8 mouse cellular contexts compared by ENCODE assay signal in the genomic region with DNA sequence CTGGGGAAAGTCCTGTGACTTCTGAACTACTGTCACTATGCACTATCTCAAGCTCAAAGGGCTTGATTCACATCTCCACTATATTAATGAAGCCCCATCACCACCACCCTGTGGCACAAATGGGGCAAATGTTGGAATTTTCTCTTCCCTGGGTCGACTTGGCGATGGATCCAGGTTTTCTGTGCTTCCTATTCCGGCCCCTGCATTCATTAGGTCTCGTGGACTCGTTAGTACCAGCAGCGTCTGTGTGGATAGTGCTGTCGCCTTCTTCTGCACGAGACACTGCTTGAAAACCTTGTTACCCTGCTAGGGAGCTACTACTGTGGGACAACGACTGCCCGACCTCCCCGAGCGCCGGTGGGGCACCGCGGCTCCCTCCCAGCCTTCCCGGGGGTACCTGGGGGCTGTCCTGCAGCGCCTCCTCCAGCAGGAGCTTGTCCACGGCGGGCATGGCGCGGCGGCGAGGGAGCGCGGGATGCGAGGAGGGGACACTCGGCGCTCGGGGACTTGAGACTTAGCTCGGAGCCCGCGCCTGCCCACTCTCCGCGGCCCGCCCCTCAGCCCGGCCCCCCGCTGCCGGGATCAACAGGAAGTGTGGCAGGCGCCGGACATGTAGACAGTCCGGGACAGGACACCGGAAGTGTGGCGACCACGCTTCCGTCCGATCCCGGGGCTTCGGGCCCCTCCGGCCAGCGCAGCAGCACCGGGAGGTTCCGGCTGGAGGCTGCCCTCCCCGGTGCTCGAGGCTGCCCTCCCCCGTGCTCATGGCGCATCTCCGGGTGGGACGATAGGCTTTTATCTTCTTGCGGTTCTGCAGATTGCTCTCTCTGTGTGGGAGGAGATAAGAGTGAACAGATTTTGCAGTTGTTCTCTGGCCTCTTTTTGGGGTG. TPM values are rescaled to one million over a fixed set of nuclear protein-coding genes. Genes with fewer than 3 reads are reported as not detected.
DNase-seq lines count a peak whose midpoint lies in the region; ATAC-seq and TF ChIP-seq lines count a peak whose summit lies in the region.

A gene (minus strand): TSS at position 608 of the 890 bp plus-strand sequence.

- under 1% methylated on average over 47 of the region's 59 CpGs for WGBS in hindbrain, embryonic 11.5 days
- under 1% methylated on average over 52 of the region's 59 CpGs for WGBS in lung, postnatal 0 days

- H3K4me3 ChIP-seq in hindbrain, embryonic 11.5 days (ENCODE audit: low read depth, low read length): peak within 1 kb of the TSS; percentile 53
- H3K4me3 ChIP-seq in lung, postnatal 0 days (ENCODE audit: low read depth, low read length): peak within 1 kb of the TSS; percentile 76

- no peak; the same call in 1 of the 2 replicates for TF ChIP-seq EP300 in lung, postnatal 0 days (IDR thresholded peaks at IDR 0.05)

- peak; percentile 93 for DNase-seq in MN1 (ENCODE audit: low spot score)
- peak; percentile 95 for DNase-seq in cerebellum, adult 8-10 months
- peak; percentile 90 for DNase-seq in frontal cortex, postnatal 10 days (ENCODE audit: low spot score in 2 of 2)
- peak; percentile 90 for DNase-seq in hindbrain, embryonic 11.5 days (ENCODE audit: low spot score)
- peak; percentile 87 to 92 for DNase-seq in layer of hippocampus, postnatal 10 days (ENCODE audit: low spot score in 2 of 2)
- DNase-seq in lung, postnatal 0 days (ENCODE audit: low spot score): peak; percentile 97
- peak; percentile 83 for DNase-seq in ovary, postnatal 10 days (ENCODE audit: low spot score)
- peak; percentile 51 for DNase-seq in thymus, postnatal 0 days (ENCODE audit: low spot score)

- H3K27me3 ChIP-seq in hindbrain, embryonic 11.5 days (ENCODE audit: control insufficient read depth, insufficient read depth, low read length): no peaks in the 10 kb centered on the region
- H3K27me3 ChIP-seq in lung, postnatal 0 days (replicated peaks; ENCODE audit: insufficient read depth, low read length): no peaks in the 10 kb centered on the region

- no peaks in the 10 kb centered on the region for H3K9me3 ChIP-seq in hindbrain, embryonic 11.5 days (ENCODE audit: control insufficient read depth, low read length)
- no peaks in the 10 kb centered on the region for H3K9me3 ChIP-seq in lung, postnatal 0 days (ENCODE audit: low read length)

- peak within 1 kb of the TSS; percentile 62 for H3K4me2 ChIP-seq in hindbrain, embryonic 11.5 days (replicated peaks; ENCODE audit: low read depth, low read length)
- H3K4me2 ChIP-seq in lung, postnatal 0 days (replicated peaks; ENCODE audit: low read depth, low read length): peak within 1 kb of the TSS; percentile 81

- H3K36me3 ChIP-seq in hindbrain, embryonic 11.5 days (ENCODE audit: control insufficient read depth, insufficient read depth, low read length): no peaks in the 10 kb centered on the region
- H3K36me3 ChIP-seq in lung, postnatal 0 days (ENCODE audit: insufficient read depth, low read length): no peaks in the 10 kb centered on the region

- TF ChIP-seq CTCF in lung, postnatal 0 days (IDR thresholded peaks at IDR 0.05): peak; percentile 55

- peak within 1 kb of the TSS; percentile 66 for H3K9ac ChIP-seq in hindbrain, embryonic 11.5 days (ENCODE audit: low read depth, low read length)
- peak within 1 kb of the TSS; percentile 72 for H3K9ac ChIP-seq in lung, postnatal 0 days (replicated peaks; ENCODE audit: low read depth)

- peak; percentile 96 for ATAC-seq in hindbrain, embryonic 11.5 days (ENCODE audit: low FRiP score)
- peak; percentile 98 for ATAC-seq in lung, postnatal 0 days

- H3K4me1 ChIP-seq in hindbrain, embryonic 11.5 days (replicated peaks; ENCODE audit: control insufficient read depth, insufficient read depth, low read length): peaks cover 3% of the 10 kb centered on the region; the same call in 1 of the 2 replicates
- peaks cover 15% of the 10 kb centered on the region; the same call in 1 of the 2 replicates for H3K4me1 ChIP-seq in lung, postnatal 0 days (ENCODE audit: insufficient read depth, low read depth, low read length)

- H3K27ac ChIP-seq in hindbrain, embryonic 11.5 days (ENCODE audit: low read depth, low read length): peak within 1 kb of the TSS; percentile 72; the same call in 1 of the 2 replicates
- peak within 1 kb of the TSS; percentile 93 for H3K27ac ChIP-seq in lung, postnatal 0 days (ENCODE audit: low read length)

RNA-seq across cellular contexts. Expression of the gene that starts here (rescaled TPM):
- polyA plus RNA-seq in hindbrain, embryonic 11.5 days (2014; fragmentation: Nextera tagmentation; extraction: Ambion mirVana): 32.0 and 38.5 TPM in 2 replicates
- total RNA-seq in layer of hippocampus, postnatal 10 days (2021): 10 to 100 TPM; 52.4 to 54.2 TPM
- polyA plus RNA-seq in lung, postnatal 0 days (2015; fragmentation: Nextera tagmentation; extraction: Ambion mirVana): 40.5 and 54.3 TPM in 2 replicates
- polyA plus RNA-seq in thymus, postnatal 0 days (2015; fragmentation: Nextera tagmentation; extraction: Ambion mirVana): 7.5 and 9.3 TPM in 2 replicates

Comparison
In these comparisons a context has a peak if more than half of its experiments do, and no peak if none do; other contexts are left out.
1. Peak in every context shown above with its lines: DNase-seq, ATAC-seq, H3K4me3 ChIP-seq and H3K27ac ChIP-seq.